Mouse (Mus musculus): ENCODE measurements around the gene Cnr2. TPM values are rescaled to one million over a fixed set of nuclear protein-coding genes. Genes with fewer than 3 reads are reported as not detected.

Cnr2 gene
- polyA plus RNA-seq, 1 experiment: 0.16 TPM

- Histone ChIP-seq H3K4me3 (ENCODE audit: low read depth, low read length) (no peak overlapping the region), H3K4me1 (ENCODE audit: control insufficient read depth, insufficient read depth, low read length) (peaks cover 1% of the 10 kb centered on the region)
These were observed 52.9 kb downstream of the Cnr2 start for GRCm38 (mm10) chr4:135948142-135948541.

GRCm38 (mm10) chr4:135949475-135949874, 54.3 kb downstream of the Cnr2 start:
- H3K9ac ChIP-seq (ENCODE audit: low read depth, poor library complexity, severe bottlenecking): no peak overlapping the region
- H3K9me3 ChIP-seq (replicated peaks; ENCODE audit: control insufficient read depth, insufficient read depth, low read length, poor library complexity, severe bottlenecking): no peaks in the 10 kb centered on the region
- H3K4me1 ChIP-seq (ENCODE audit: control insufficient read depth, insufficient read depth, low read length): peaks cover 1% of the 10 kb centered on the region
- H3K27me3 ChIP-seq (ENCODE audit: control insufficient read depth, insufficient read depth, low read length, poor library complexity, severe bottlenecking): no peaks in the 10 kb centered on the region
- no peak for TF ChIP-seq EP300 (IDR thresholded peaks at IDR 0.05; ENCODE audit: insufficient read depth, low read depth, low read length)
- TF ChIP-seq CTCF (IDR thresholded peaks at IDR 0.05; ENCODE audit: low read depth, low read length): no peak
- no peak for TF ChIP-seq POLR2A (IDR thresholded peaks at IDR 0.05; ENCODE audit: insufficient read depth, low read length)
- no peaks in the 10 kb centered on the region for H3K36me3 ChIP-seq (ENCODE audit: control insufficient read depth, insufficient read depth, low read length, poor library complexity, severe bottlenecking)
- no peak overlapping the region for H3K27ac ChIP-seq (ENCODE audit: insufficient read depth, low read length)
- H3K4me3 ChIP-seq (ENCODE audit: low read depth, low read length): no peak overlapping the region

More at GRCm38 (mm10) chr4:135948142-135948541, 52.9 kb downstream of the Cnr2 start:
- Histone ChIP-seq H3K36me3 (ENCODE audit: control insufficient read depth, insufficient read depth, low read length, poor library complexity, severe bottlenecking) (no peaks in the 10 kb centered on the region), H3K9me3 (replicated peaks; ENCODE audit: control insufficient read depth, insufficient read depth, low read length, poor library complexity, severe bottlenecking) (no peaks in the 10 kb centered on the region), H3K27ac (ENCODE audit: insufficient read depth, low read length) (no peak overlapping the region), H3K27me3 (ENCODE audit: control insufficient read depth, insufficient read depth, low read length, poor library complexity, severe bottlenecking) (no peaks in the 10 kb centered on the region), H3K9ac (ENCODE audit: low read depth, poor library complexity, severe bottlenecking) (no peak overlapping the region)
- TF ChIP-seq EP300 (IDR thresholded peaks at IDR 0.05; ENCODE audit: insufficient read depth, low read depth, low read length) (no peak), CTCF (IDR thresholded peaks at IDR 0.05; ENCODE audit: low read depth, low read length) (no peak), POLR2A (IDR thresholded peaks at IDR 0.05; ENCODE audit: insufficient read depth, low read length) (no peak)

- no peaks in the 10 kb centered on the region for H3K9me3 ChIP-seq (replicated peaks; ENCODE audit: control insufficient read depth, insufficient read depth, low read length, poor library complexity, severe bottlenecking)
- peaks cover 1% of the 10 kb centered on the region for H3K4me1 ChIP-seq (ENCODE audit: control insufficient read depth, insufficient read depth, low read length)
- no peak overlapping the region for H3K27ac ChIP-seq (ENCODE audit: insufficient read depth, low read length)
- H3K9ac ChIP-seq (ENCODE audit: low read depth, poor library complexity, severe bottlenecking): no peak overlapping the region
- H3K4me3 ChIP-seq (ENCODE audit: low read depth, low read length): no peak overlapping the region
- H3K36me3 ChIP-seq (ENCODE audit: control insufficient read depth, insufficient read depth, low read length, poor library complexity, severe bottlenecking): no peaks in the 10 kb centered on the region
- TF ChIP-seq CTCF (IDR thresholded peaks at IDR 0.05; ENCODE audit: low read depth, low read length) (no peak), EP300 (IDR thresholded peaks at IDR 0.05; ENCODE audit: insufficient read depth, low read depth, low read length) (no peak), POLR2A (IDR thresholded peaks at IDR 0.05; ENCODE audit: insufficient read depth, low read length) (no peak)
- no peaks in the 10 kb centered on the region for H3K27me3 ChIP-seq (ENCODE audit: control insufficient read depth, insufficient read depth, low read length, poor library complexity, severe bottlenecking)
These were observed 54.7 kb downstream of the Cnr2 start for GRCm38 (mm10) chr4:135949911-135950310.

- Histone ChIP-seq H3K27ac (ENCODE audit: insufficient read depth, low read length) (no peak overlapping the region), H3K9me3 (replicated peaks; ENCODE audit: control insufficient read depth, insufficient read depth, low read length, poor library complexity, severe bottlenecking) (no peaks in the 10 kb centered on the region), H3K4me1 (ENCODE audit: control insufficient read depth, insufficient read depth, low read length) (peaks cover 1% of the 10 kb centered on the region), H3K4me3 (ENCODE audit: low read depth, low read length) (no peak overlapping the region), H3K27me3 (ENCODE audit: control insufficient read depth, insufficient read depth, low read length, poor library complexity, severe bottlenecking) (no peaks in the 10 kb centered on the region), H3K36me3 (ENCODE audit: control insufficient read depth, insufficient read depth, low read length, poor library complexity, severe bottlenecking) (no peaks in the 10 kb centered on the region), H3K9ac (ENCODE audit: low read depth, poor library complexity, severe bottlenecking) (no peak overlapping the region)
- no peak for TF ChIP-seq CTCF (IDR thresholded peaks at IDR 0.05; ENCODE audit: low read depth, low read length)
- TF ChIP-seq EP300 (IDR thresholded peaks at IDR 0.05; ENCODE audit: insufficient read depth, low read depth, low read length): no peak
- no peak for TF ChIP-seq POLR2A (IDR thresholded peaks at IDR 0.05; ENCODE audit: insufficient read depth, low read length)
These were observed 55.2 kb downstream of the Cnr2 start for GRCm38 (mm10) chr4:135950365-135950764.

GRCm38 (mm10) chr4:135951505-135951904, 56.3 kb downstream of the Cnr2 start:
- Histone ChIP-seq H3K9ac (ENCODE audit: low read depth, poor library complexity, severe bottlenecking) (no peak overlapping the region), H3K27ac (ENCODE audit: insufficient read depth, low read length) (no peak overlapping the region), H3K4me3 (ENCODE audit: low read depth, low read length) (no peak overlapping the region), H3K9me3 (replicated peaks; ENCODE audit: control insufficient read depth, insufficient read depth, low read length, poor library complexity, severe bottlenecking) (no peaks in the 10 kb centered on the region), H3K36me3 (ENCODE audit: control insufficient read depth, insufficient read depth, low read length, poor library complexity, severe bottlenecking) (no peaks in the 10 kb centered on the region), H3K4me1 (ENCODE audit: control insufficient read depth, insufficient read depth, low read length) (no peaks in the 10 kb centered on the region), H3K27me3 (ENCODE audit: control insufficient read depth, insufficient read depth, low read length, poor library complexity, severe bottlenecking) (no peaks in the 10 kb centered on the region)
- TF ChIP-seq CTCF (IDR thresholded peaks at IDR 0.05; ENCODE audit: low read depth, low read length) (peak; percentile 26), POLR2A (IDR thresholded peaks at IDR 0.05; ENCODE audit: insufficient read depth, low read length) (no peak)

- Histone ChIP-seq H3K9ac (ENCODE audit: low read depth, poor library complexity, severe bottlenecking) (no peak overlapping the region), H3K27ac (ENCODE audit: insufficient read depth, low read length) (no peak overlapping the region), H3K9me3 (replicated peaks; ENCODE audit: control insufficient read depth, insufficient read depth, low read length, poor library complexity, severe bottlenecking) (no peaks in the 10 kb centered on the region), H3K36me3 (ENCODE audit: control insufficient read depth, insufficient read depth, low read length, poor library complexity, severe bottlenecking) (no peaks in the 10 kb centered on the region), H3K4me3 (ENCODE audit: low read depth, low read length) (no peak overlapping the region), H3K4me1 (ENCODE audit: control insufficient read depth, insufficient read depth, low read length) (no peaks in the 10 kb centered on the region), H3K27me3 (ENCODE audit: control insufficient read depth, insufficient read depth, low read length, poor library complexity, severe bottlenecking) (no peaks in the 10 kb centered on the region)
- TF ChIP-seq EP300 (IDR thresholded peaks at IDR 0.05; ENCODE audit: insufficient read depth, low read depth, low read length): no peak
- no peak for TF ChIP-seq CTCF (IDR thresholded peaks at IDR 0.05; ENCODE audit: low read depth, low read length)
- TF ChIP-seq POLR2A (IDR thresholded peaks at IDR 0.05; ENCODE audit: insufficient read depth, low read length): no peak
These were observed 58.0 kb downstream of the Cnr2 start for GRCm38 (mm10) chr4:135953179-135953578.
